Mouse (Mus musculus): ENCODE results near the gene Elfn2. TPM values are rescaled to one million over a fixed set of nuclear protein-coding genes. Genes with fewer than 3 reads are reported as not detected.

Elfn2 gene
- polyA plus RNA-seq, 1 experiment from 2014 or later: 6.8 TPM

DNA sequence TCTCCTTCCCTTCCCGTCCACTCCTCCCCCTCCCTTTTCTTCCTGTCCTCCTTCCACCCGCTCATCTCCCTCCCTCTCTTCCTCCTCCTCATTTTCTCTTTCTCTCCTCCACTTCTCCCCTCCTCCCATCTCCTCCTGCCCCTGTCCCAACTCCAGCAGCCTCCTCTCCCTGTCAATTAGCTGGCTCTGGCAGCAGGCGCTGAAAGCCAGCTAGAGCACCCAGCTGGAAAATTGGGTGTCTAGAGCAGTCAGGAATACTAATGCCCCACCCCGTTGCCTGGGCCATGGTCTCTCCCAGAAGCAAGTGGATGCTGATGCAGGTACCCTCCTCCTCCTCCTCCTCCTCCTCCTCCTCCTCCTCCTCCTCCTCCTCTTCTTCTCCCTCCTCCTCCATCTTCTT is 67.4 kb downstream of the Elfn2 start:
- 34% methylated on average over 4 of the region's 4 CpGs for WGBS
- Histone ChIP-seq H3K9ac (replicated peaks; ENCODE audit: low read depth, low read length) (no peak overlapping the region), H3K4me2 (ENCODE audit: low read depth, low read length) (no peak overlapping the region), H3K4me1 (ENCODE audit: control insufficient read depth, insufficient read depth, low read length) (no peaks in the 10 kb centered on the region), H3K27ac (ENCODE audit: low read depth, low read length) (no peak overlapping the region), H3K9me3 (ENCODE audit: control insufficient read depth, low read length) (no peaks in the 10 kb centered on the region), H3K27me3 (ENCODE audit: control insufficient read depth, insufficient read depth, low read length) (no peaks in the 10 kb centered on the region), H3K4me3 (ENCODE audit: low read depth, low read length) (no peak overlapping the region), H3K36me3 (ENCODE audit: control insufficient read depth, insufficient read depth, low read length) (no peaks in the 10 kb centered on the region)
- no peak for ATAC-seq (ENCODE audit: low read depth)

- Histone ChIP-seq H3K36me3 (ENCODE audit: control insufficient read depth, insufficient read depth, low read length) (no peaks in the 10 kb centered on the region), H3K27me3 (ENCODE audit: control insufficient read depth, insufficient read depth, low read length) (no peaks in the 10 kb centered on the region), H3K4me2 (ENCODE audit: low read depth, low read length) (no peak overlapping the region), H3K4me3 (ENCODE audit: low read depth, low read length) (no peak overlapping the region), H3K9me3 (ENCODE audit: control insufficient read depth, low read length) (no peaks in the 10 kb centered on the region), H3K9ac (replicated peaks; ENCODE audit: low read depth, low read length) (no peak overlapping the region), H3K4me1 (ENCODE audit: control insufficient read depth, insufficient read depth, low read length) (no peaks in the 10 kb centered on the region), H3K27ac (ENCODE audit: low read depth, low read length) (no peak overlapping the region)
- WGBS: 72% methylated on average over 4 of the region's 4 CpGs
- no peak for ATAC-seq (ENCODE audit: low read depth)
Observed at GRCm38 (mm10) chr15:78647746-78648145, 70.8 kb downstream of the Elfn2 start.

GRCm38 (mm10) chr15:78644606-78645005 is 74.0 kb downstream of the Elfn2 start:
- Histone ChIP-seq H3K4me3 (ENCODE audit: low read depth, low read length) (no peak overlapping the region), H3K4me1 (ENCODE audit: control insufficient read depth, insufficient read depth, low read length) (no peaks in the 10 kb centered on the region), H3K27me3 (ENCODE audit: control insufficient read depth, insufficient read depth, low read length) (no peaks in the 10 kb centered on the region), H3K36me3 (ENCODE audit: control insufficient read depth, insufficient read depth, low read length) (no peaks in the 10 kb centered on the region), H3K9me3 (ENCODE audit: control insufficient read depth, low read length) (no peaks in the 10 kb centered on the region), H3K4me2 (ENCODE audit: low read depth, low read length) (no peak overlapping the region), H3K27ac (ENCODE audit: low read depth, low read length) (no peak overlapping the region), H3K9ac (replicated peaks; ENCODE audit: low read depth, low read length) (no peak overlapping the region)
- no peak for ATAC-seq (ENCODE audit: low read depth)
- WGBS: 49% methylated on average over 8 of the region's 8 CpGs

GRCm38 (mm10) chr15:78643633-78644032 is 74.9 kb downstream of the Elfn2 start:
- H3K27me3 ChIP-seq (ENCODE audit: control insufficient read depth, insufficient read depth, low read length): no peaks in the 10 kb centered on the region
- WGBS: 22% methylated on average over 6 of the region's 6 CpGs
- H3K36me3 ChIP-seq (ENCODE audit: control insufficient read depth, insufficient read depth, low read length): no peaks in the 10 kb centered on the region
- H3K9ac ChIP-seq (replicated peaks; ENCODE audit: low read depth, low read length): no peak overlapping the region
- H3K4me1 ChIP-seq (ENCODE audit: control insufficient read depth, insufficient read depth, low read length): no peaks in the 10 kb centered on the region
- no peak overlapping the region for H3K4me2 ChIP-seq (ENCODE audit: low read depth, low read length)
- ATAC-seq (ENCODE audit: low read depth): no peak
- H3K9me3 ChIP-seq (ENCODE audit: control insufficient read depth, low read length): no peaks in the 10 kb centered on the region
- no peak overlapping the region for H3K27ac ChIP-seq (ENCODE audit: low read depth, low read length)
- H3K4me3 ChIP-seq (ENCODE audit: low read depth, low read length): no peak overlapping the region

DNA sequence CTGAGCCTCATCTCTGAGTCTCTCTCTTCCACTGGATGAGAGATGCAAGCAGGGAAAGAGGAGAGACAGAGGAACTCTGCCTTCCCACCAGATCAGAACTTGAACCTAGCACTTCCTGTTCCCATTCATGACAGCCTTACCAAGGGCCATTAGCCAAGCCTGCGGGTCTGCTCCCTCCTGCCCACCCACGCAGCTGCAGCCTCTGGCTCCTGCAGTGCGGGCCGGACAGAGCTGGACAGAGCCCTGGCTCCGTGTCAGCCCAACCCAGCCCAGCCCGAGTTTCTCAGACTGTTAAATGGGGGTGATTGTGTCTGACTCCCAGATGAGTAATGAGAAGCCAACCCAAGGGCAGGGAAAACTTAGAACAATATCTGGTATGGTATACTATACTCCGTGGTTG is 83.3 kb downstream of the Elfn2 start:
- ATAC-seq (ENCODE audit: low read depth): no peak
- 38% methylated on average over 7 of the region's 7 CpGs for WGBS
- H3K4me2 ChIP-seq (ENCODE audit: low read depth, low read length): no peak overlapping the region
- no peak overlapping the region for H3K4me3 ChIP-seq (ENCODE audit: low read depth, low read length)
- no peak overlapping the region for H3K27ac ChIP-seq (ENCODE audit: low read depth, low read length)
- H3K4me1 ChIP-seq (ENCODE audit: control insufficient read depth, insufficient read depth, low read length): peaks cover 28% of the 10 kb centered on the region
- no peaks in the 10 kb centered on the region for H3K36me3 ChIP-seq (ENCODE audit: control insufficient read depth, insufficient read depth, low read length)
- H3K9ac ChIP-seq (replicated peaks; ENCODE audit: low read depth, low read length): no peak overlapping the region
- H3K9me3 ChIP-seq (ENCODE audit: control insufficient read depth, low read length): no peaks in the 10 kb centered on the region
- H3K27me3 ChIP-seq (ENCODE audit: control insufficient read depth, insufficient read depth, low read length): no peaks in the 10 kb centered on the region

DNA sequence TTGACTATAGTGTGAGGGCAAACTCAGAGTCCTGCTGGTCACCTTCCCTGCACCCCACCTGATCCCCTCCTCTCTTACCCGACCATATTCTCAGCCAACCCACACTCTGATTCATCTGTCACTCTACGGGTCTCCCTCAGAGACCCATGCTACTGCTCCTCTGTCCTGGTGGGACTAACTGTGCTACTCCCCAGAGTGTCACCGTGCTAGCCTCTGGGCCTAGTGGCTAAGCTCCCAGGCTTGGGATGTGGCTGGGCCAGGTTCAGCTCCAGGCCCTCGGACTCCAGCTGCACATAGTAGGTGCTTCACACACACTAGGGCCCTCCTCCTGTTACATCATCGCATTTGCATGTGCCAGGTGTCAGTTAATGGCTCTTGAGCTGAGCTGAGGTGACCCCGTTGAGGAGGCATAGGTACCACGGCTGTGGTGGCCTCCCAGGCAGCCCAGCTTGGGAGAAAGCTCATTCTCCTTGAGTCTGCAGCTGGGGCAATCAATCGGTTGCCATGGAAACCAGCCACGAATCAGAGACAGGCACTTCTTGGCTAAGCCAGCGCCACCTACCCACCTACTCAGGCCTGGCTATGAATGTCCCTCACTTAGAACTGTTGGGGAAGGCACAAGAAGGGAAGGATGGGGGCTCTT is 84.4 kb downstream of the Elfn2 start:
- H3K4me3 ChIP-seq (ENCODE audit: low read depth, low read length): no peak overlapping the region
- WGBS: 24% methylated on average over 10 of the region's 10 CpGs
- no peak overlapping the region for H3K9ac ChIP-seq (replicated peaks; ENCODE audit: low read depth, low read length)
- H3K27ac ChIP-seq (ENCODE audit: low read depth, low read length): no peak overlapping the region; the same call in 1 of the 2 replicates
- H3K4me2 ChIP-seq (ENCODE audit: low read depth, low read length): no peak overlapping the region
- peaks cover 28% of the 10 kb centered on the region for H3K4me1 ChIP-seq (ENCODE audit: control insufficient read depth, insufficient read depth, low read length)
- H3K36me3 ChIP-seq (ENCODE audit: control insufficient read depth, insufficient read depth, low read length): no peaks in the 10 kb centered on the region
- H3K9me3 ChIP-seq (ENCODE audit: control insufficient read depth, low read length): no peaks in the 10 kb centered on the region
- no peaks in the 10 kb centered on the region for H3K27me3 ChIP-seq (ENCODE audit: control insufficient read depth, insufficient read depth, low read length)
- ATAC-seq (ENCODE audit: low read depth): peak; percentile 66; the same call in 1 of the 2 replicates

DNA sequence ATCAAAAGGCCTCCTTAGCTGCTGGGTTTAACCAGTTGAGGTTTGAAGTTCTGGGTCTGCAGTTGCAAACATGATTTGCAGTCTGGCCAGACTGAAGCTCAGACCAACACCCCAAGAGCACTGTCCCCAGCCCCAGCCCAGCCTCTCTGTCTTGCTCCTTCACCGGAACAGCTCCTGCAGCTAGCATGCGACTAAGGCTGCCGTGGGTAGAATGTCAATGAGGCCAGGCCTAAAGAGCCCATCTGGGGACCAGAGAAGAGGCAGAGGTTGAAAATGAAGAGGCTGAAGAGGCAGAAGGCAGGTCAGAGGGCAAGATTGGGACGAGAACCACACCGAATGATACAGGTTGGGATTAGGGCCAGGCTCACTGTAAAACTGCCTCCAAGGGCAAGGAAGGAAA is 85.2 kb downstream of the Elfn2 start:
- ATAC-seq (ENCODE audit: low read depth): no peak
- Histone ChIP-seq H3K27me3 (ENCODE audit: control insufficient read depth, insufficient read depth, low read length) (no peaks in the 10 kb centered on the region; the same call in 1 of the 2 replicates), H3K4me1 (ENCODE audit: control insufficient read depth, insufficient read depth, low read length) (peaks cover 28% of the 10 kb centered on the region), H3K9me3 (ENCODE audit: control insufficient read depth, low read length) (no peaks in the 10 kb centered on the region), H3K27ac (ENCODE audit: low read depth, low read length) (peak overlapping the region; percentile 12; the same call in 1 of the 2 replicates), H3K4me2 (ENCODE audit: low read depth, low read length) (no peak overlapping the region), H3K4me3 (ENCODE audit: low read depth, low read length) (no peak overlapping the region), H3K9ac (replicated peaks; ENCODE audit: low read depth, low read length) (no peak overlapping the region; the same call in 1 of the 2 replicates), H3K36me3 (ENCODE audit: control insufficient read depth, insufficient read depth, low read length) (no peaks in the 10 kb centered on the region)
- 14% methylated on average over 5 of the region's 5 CpGs for WGBS

DNA sequence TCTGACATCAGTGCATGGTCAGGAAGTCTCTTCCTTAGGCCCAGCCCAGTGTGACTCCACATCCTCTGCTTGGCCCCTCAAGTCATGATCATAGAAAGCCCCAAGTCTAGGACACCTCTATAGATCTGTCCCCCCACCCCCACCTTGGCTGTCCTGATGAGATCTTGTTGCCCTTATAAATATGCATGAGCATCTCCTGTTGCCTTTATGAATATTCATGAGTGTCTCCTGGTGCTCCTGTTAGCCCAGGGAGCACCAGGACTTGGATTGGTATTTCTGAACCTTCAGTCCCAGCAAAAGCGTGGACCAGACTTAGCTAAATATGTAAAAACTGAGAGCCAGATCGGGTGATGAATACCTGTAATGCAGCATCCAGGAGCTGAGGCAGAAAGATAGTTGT is 86.2 kb downstream of the Elfn2 start:
- ATAC-seq (ENCODE audit: low read depth): no peak
- WGBS: 62% methylated on average over 2 of the region's 2 CpGs
- Histone ChIP-seq H3K4me2 (ENCODE audit: low read depth, low read length) (no peak overlapping the region), H3K9me3 (ENCODE audit: control insufficient read depth, low read length) (no peaks in the 10 kb centered on the region), H3K9ac (replicated peaks; ENCODE audit: low read depth, low read length) (no peak overlapping the region), H3K4me1 (ENCODE audit: control insufficient read depth, insufficient read depth, low read length) (peaks cover 28% of the 10 kb centered on the region), H3K27me3 (ENCODE audit: control insufficient read depth, insufficient read depth, low read length) (no peaks in the 10 kb centered on the region; the same call in 1 of the 2 replicates), H3K4me3 (ENCODE audit: low read depth, low read length) (no peak overlapping the region), H3K36me3 (ENCODE audit: control insufficient read depth, insufficient read depth, low read length) (no peaks in the 10 kb centered on the region), H3K27ac (ENCODE audit: low read depth, low read length) (no peak overlapping the region)

- Histone ChIP-seq H3K27ac (ENCODE audit: low read depth, low read length) (no peak overlapping the region), H3K9ac (replicated peaks; ENCODE audit: low read depth, low read length) (no peak overlapping the region), H3K9me3 (ENCODE audit: control insufficient read depth, low read length) (no peaks in the 10 kb centered on the region), H3K4me1 (ENCODE audit: control insufficient read depth, insufficient read depth, low read length) (peaks cover 3% of the 10 kb centered on the region; the same call in 1 of the 2 replicates), H3K36me3 (ENCODE audit: control insufficient read depth, insufficient read depth, low read length) (no peaks in the 10 kb centered on the region), H3K27me3 (ENCODE audit: control insufficient read depth, insufficient read depth, low read length) (no peaks in the 10 kb centered on the region; the same call in 1 of the 2 replicates), H3K4me2 (ENCODE audit: low read depth, low read length) (no peak overlapping the region), H3K4me3 (ENCODE audit: low read depth, low read length) (no peak overlapping the region)
- ATAC-seq (ENCODE audit: low read depth): no peak
- 87% methylated on average over 13 of the region's 13 CpGs for WGBS
Observed at GRCm38 (mm10) chr15:78626285-78626684, 92.3 kb downstream of the Elfn2 start.

Measured in neural tube, embryonic 14.5 days (tissue).